Mouse (Mus musculus): ENCODE measurements around the gene Epha5. TPM values are rescaled to one million over a fixed set of nuclear protein-coding genes. Genes with fewer than 3 reads are reported as not detected.

Epha5 gene
- 0.16 TPM for polyA plus RNA-seq (2017; shearing (Covaris generic))

GRCm38 (mm10) chr5:84417062-84417879, at the start of gene Epha5:
Gene Epha5, minus strand, starts transcription at chr5:84417382.

